Mouse (Mus musculus): ENCODE measurements around the gene Pelo. TPM values are rescaled to one million over a fixed set of nuclear protein-coding genes. Genes with fewer than 3 reads are reported as not detected.

Gene Pelo
- polyA plus RNA-seq, 1 experiment from 2014 or later, result 3.6 TPM

- Histone ChIP-seq H3K9ac (no peak overlapping the region), H3K4me3 (replicated peaks) (no peak overlapping the region), H3K27me3 (no peaks in the 10 kb centered on the region), H3K9me3 (peaks cover 4% of the 10 kb centered on the region; the same call in 1 of the 2 replicates), H3K4me2 (no peak overlapping the region), H3K27ac (no peak overlapping the region), H3K4me1 (peaks cover 19% of the 10 kb centered on the region), H3K36me3 (replicated peaks) (peaks cover 18% of the 10 kb centered on the region)
- 75% methylated on average over 3 of the region's 3 CpGs for WGBS
- ATAC-seq (ENCODE audit: low FRiP score), result no peak
Observed at GRCm38 (mm10) chr13:115091511-115091910, 1.5 kb upstream of the Pelo start.

DNA sequence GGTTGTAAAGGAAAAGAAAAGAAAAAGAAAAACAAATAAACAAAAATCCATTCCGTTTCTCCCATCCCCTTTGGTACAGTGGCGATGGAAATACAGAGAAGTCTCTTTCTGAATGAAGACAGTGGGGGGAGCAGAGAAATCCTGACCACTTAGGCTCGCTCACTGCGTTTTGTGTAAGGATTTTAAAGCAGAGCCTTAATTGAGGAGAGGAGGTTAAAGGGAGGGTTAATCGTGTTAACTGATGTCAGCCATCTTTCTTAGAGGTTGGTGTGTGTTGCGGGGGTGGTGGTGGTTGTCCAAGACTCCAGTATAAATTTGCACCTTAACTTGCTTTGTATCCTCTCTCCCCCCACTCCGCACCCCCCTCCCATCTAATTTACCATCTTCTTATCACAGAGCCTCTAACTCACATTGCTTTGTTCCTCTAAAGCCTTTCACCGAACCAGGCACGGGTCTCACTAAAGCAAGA lies 1.0 kb upstream of the Pelo start:
- Histone ChIP-seq H3K4me3 (replicated peaks) (peak overlapping the region; percentile 72), H3K9ac (no peak overlapping the region), H3K4me2 (peak overlapping the region; percentile 90), H3K9me3 (peaks cover 4% of the 10 kb centered on the region; the same call in 1 of the 2 replicates), H3K27me3 (no peaks in the 10 kb centered on the region), H3K4me1 (peaks cover 19% of the 10 kb centered on the region), H3K27ac (no peak overlapping the region; the same call in 1 of the 2 replicates), H3K36me3 (replicated peaks) (peaks cover 19% of the 10 kb centered on the region)
- no peak for ATAC-seq (ENCODE audit: low FRiP score)
- 47% methylated on average over 9 of the region's 9 CpGs for WGBS

DNA sequence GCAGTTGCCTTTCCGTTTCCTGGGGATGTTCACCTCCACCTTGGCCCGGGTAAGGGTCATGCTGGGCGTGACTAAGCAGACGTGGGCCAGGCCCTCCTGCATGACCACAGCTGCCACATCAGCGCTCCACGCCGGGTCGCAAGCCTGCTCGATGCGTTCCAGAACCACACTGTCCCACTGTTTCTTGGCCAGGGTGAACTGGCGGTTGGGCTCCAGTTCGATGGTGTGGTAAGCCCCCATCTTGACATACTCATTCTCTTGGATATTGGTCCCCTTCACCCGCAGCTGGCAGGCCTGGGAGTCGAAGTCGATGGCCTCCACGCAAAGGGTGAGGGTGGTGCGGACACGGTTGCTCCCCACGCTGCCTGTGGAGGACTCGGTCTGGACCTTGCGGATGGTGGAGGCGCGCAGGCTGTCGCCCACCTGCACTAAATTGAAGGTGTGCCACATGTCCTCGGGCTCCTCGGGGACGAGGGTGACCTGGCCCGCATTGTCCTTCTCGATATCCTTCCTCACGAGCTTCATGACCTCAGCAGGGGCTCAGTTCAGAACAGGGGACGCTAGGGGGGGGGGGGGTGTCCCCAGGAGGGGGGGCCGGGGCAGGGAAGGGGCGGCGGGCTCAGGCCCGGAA lies 476 bp downstream of the Pelo start:
- Histone ChIP-seq H3K4me3 (replicated peaks) (peak overlapping the region; percentile 72), H3K36me3 (replicated peaks) (peaks cover 19% of the 10 kb centered on the region), H3K9ac (peak overlapping the region; percentile 85), H3K27ac (peak overlapping the region; percentile 54), H3K4me1 (peaks cover 19% of the 10 kb centered on the region), H3K27me3 (no peaks in the 10 kb centered on the region), H3K9me3 (peaks cover 4% of the 10 kb centered on the region; the same call in 1 of the 2 replicates), H3K4me2 (peak overlapping the region; percentile 90)
- 10% methylated on average over 35 of the region's 35 CpGs for WGBS
- ATAC-seq (ENCODE audit: low FRiP score), result peak; percentile 59

DNA sequence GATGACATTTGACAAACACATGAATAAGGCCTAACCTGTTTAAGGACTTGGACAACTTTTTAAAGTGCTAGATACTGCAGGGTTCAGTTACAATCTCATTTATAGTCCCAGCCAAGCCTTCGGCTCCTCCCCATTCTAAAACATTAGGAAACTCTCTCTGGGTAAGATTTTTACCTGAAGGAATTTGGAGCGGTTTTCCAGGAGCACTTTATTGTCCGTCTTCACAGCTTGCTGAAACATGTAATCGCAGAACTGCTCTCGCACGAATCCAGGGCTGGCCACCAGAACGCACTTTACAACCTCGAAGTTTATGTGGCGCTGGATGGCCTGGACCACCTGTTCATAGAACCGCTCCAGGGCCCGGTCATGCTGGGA lies 979 bp downstream of the Pelo start:
- Histone ChIP-seq H3K27ac (no peak overlapping the region), H3K4me1 (peaks cover 19% of the 10 kb centered on the region), H3K9me3 (peaks cover 4% of the 10 kb centered on the region; the same call in 1 of the 2 replicates), H3K4me3 (replicated peaks) (peak overlapping the region; percentile 72), H3K9ac (peak overlapping the region; percentile 85), H3K27me3 (no peaks in the 10 kb centered on the region), H3K4me2 (peak overlapping the region; percentile 90), H3K36me3 (replicated peaks) (peaks cover 19% of the 10 kb centered on the region)
- 75% methylated on average over 11 of the region's 11 CpGs for WGBS
- ATAC-seq (ENCODE audit: low FRiP score), result no peak

GRCm38 (mm10) chr13:115085974-115086373 lies 4.0 kb downstream of the Pelo start:
- ATAC-seq (ENCODE audit: low FRiP score), result no peak
- no peak overlapping the region for H3K27ac ChIP-seq
- no peak overlapping the region for H3K9ac ChIP-seq
- H3K4me1 ChIP-seq, result peaks cover 19% of the 10 kb centered on the region
- H3K36me3 ChIP-seq (replicated peaks), result peaks cover 19% of the 10 kb centered on the region
- WGBS, result 95% methylated on average over 6 of the region's 6 CpGs
- no peak overlapping the region for H3K4me3 ChIP-seq (replicated peaks)
- peaks cover 4% of the 10 kb centered on the region; the same call in 1 of the 2 replicates for H3K9me3 ChIP-seq
- no peaks in the 10 kb centered on the region for H3K27me3 ChIP-seq
- H3K4me2 ChIP-seq, result no peak overlapping the region

DNA sequence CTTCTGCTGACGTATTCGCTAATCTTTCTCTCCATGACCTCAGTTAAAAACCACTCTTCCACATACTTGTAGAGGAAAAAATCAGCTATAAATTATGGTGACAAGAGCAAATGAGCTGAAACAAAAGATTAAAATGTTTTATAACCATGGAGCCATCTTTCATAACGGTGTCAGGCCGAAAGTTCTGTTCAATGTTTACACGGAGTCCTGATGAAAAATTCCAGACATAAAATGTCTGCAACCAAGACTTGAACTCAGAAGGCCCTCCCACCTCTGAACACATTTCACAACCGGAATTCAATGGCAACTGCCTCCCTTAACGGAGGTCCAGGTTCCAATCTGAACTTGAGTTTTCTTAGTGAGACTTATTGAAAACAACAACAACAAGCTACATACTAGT lies 7.6 kb downstream of the Pelo start:
- Histone ChIP-seq H3K27me3 (no peaks in the 10 kb centered on the region), H3K36me3 (replicated peaks) (peaks cover 6% of the 10 kb centered on the region; the same call in 1 of the 2 replicates), H3K4me3 (replicated peaks) (no peak overlapping the region), H3K4me2 (no peak overlapping the region), H3K9ac (no peak overlapping the region), H3K9me3 (no peaks in the 10 kb centered on the region), H3K4me1 (peaks cover 2% of the 10 kb centered on the region; the same call in 1 of the 2 replicates), H3K27ac (no peak overlapping the region)
- 90% methylated on average over 7 of the region's 7 CpGs for WGBS
- no peak for ATAC-seq (ENCODE audit: low FRiP score)

GRCm38 (mm10) chr13:115079996-115080585 lies 9.9 kb downstream of the Pelo start:
- H3K27me3 ChIP-seq, result no peaks in the 10 kb centered on the region
- WGBS, result 90% methylated on average over 3 of the region's 3 CpGs

DNA sequence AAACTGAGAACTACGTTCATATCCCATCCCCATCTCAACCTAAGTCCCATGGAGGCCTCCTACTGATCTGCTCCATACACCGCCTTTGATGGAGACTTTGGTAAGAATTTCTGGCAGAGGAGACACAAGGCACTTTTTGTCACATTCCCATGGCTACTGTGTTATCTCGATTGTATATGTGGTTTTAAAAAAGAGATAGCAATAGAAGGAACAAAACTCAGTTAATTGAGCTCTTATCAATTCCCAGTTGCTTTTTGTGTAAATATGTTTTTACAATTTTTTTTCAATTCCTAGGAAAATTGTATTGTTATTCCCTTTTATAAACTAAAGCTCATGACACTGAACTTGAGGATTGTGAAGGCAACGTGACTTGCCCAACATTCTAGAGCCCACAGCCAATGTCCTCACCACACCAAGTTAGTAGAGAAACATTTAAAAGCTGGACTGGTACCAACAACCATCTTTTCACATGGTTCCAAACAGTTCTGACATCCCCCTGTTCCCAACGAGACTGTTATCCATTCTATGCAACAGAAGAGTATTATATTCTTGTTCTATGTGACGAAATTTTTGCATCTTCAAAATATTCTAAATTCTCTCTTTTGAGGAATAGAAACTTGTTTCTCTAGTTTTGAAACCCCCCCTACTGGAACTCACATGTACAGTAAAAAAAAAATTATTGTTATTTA lies 10.8 kb downstream of the Pelo start:
- H3K4me3 ChIP-seq (replicated peaks), result no peak overlapping the region
- H3K9ac ChIP-seq, result no peak overlapping the region
- H3K4me1 ChIP-seq, result no peaks in the 10 kb centered on the region
- ATAC-seq (ENCODE audit: low FRiP score), result no peak
- no peaks in the 10 kb centered on the region for H3K36me3 ChIP-seq (replicated peaks)
- H3K27ac ChIP-seq, result no peak overlapping the region
- H3K9me3 ChIP-seq, result no peaks in the 10 kb centered on the region
- 89% methylated on average over 6 of the region's 6 CpGs for WGBS
- H3K27me3 ChIP-seq, result no peaks in the 10 kb centered on the region
- no peak overlapping the region for H3K4me2 ChIP-seq

More at GRCm38 (mm10) chr13:115079996-115080585, 9.9 kb downstream of the Pelo start:
- Histone ChIP-seq H3K36me3 (replicated peaks) (no peaks in the 10 kb centered on the region), H3K9ac (no peak overlapping the region), H3K27ac (no peak overlapping the region), H3K4me1 (no peaks in the 10 kb centered on the region), H3K4me2 (no peak overlapping the region), H3K4me3 (replicated peaks) (no peak overlapping the region), H3K9me3 (no peaks in the 10 kb centered on the region)
- ATAC-seq (ENCODE audit: low FRiP score), result no peak

DNA sequence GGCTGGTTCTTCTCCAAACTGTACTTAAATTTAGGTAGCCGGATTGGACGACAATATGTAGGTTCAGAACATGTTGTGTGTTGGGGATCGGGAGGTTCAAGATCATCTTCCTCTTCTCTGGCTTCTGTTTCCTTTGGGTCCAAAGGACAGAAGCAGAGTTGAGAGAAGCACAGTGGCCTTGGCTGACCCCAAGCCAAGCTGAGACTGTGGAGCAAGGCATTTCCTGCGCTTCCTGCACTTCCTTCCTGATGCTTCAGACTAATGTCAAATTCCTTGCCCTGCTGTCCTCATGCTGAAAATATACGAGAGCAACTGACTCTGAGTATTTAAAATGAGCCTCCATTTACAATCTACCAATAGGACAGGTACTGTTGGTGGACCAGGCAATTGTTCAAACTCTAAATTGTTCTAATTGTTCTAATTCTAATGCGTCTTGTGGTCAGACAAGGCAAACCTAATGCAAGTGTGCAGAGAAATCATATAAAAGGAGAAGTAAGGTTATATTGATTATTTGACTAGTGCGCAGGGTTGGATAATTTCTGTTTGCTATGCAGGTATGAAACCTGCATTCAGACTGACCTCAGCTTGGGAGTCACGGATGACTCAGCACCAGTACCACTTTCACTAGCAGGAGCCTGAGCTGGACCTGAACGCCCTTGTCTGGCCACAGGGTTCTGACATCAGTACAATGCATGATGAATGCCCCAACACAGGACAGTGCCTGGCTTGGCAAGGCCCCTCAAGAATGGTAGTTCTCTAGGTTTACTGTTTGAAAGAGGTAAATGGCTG lies 12.4 kb downstream of the Pelo start:
- ATAC-seq (ENCODE audit: low FRiP score), result no peak
- Histone ChIP-seq H3K4me2 (no peak overlapping the region), H3K9ac (no peak overlapping the region), H3K27ac (no peak overlapping the region), H3K36me3 (replicated peaks) (no peaks in the 10 kb centered on the region), H3K4me3 (replicated peaks) (no peak overlapping the region), H3K27me3 (no peaks in the 10 kb centered on the region), H3K9me3 (no peaks in the 10 kb centered on the region), H3K4me1 (no peaks in the 10 kb centered on the region)
- WGBS, result 90% methylated on average over 9 of the region's 9 CpGs

DNA sequence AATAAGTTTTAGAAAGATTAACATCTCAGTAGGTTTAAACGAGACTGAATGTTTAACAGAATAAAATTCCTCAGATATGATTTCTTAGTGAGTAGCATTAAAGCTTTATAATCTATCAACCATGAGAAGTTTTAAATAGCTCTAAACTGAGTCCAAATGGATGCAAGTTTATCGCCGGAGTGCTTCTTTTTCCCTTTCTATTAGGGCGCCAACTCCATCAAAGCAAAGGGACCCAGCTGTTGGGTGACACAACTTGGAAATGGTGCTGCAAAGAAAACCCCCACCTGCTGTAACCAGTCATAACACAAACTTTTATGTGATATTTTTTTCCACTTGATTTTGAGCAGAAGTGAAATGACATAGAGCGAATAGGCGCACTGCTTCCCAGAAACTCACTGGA lies 17.6 kb downstream of the Pelo start:
- H3K4me1 ChIP-seq, result no peaks in the 10 kb centered on the region
- no peak overlapping the region for H3K4me2 ChIP-seq
- H3K27me3 ChIP-seq, result no peaks in the 10 kb centered on the region
- no peak overlapping the region for H3K9ac ChIP-seq
- no peak for ATAC-seq (ENCODE audit: low FRiP score)
- H3K36me3 ChIP-seq (replicated peaks), result no peaks in the 10 kb centered on the region
- no peak overlapping the region for H3K27ac ChIP-seq
- H3K9me3 ChIP-seq, result no peaks in the 10 kb centered on the region
- WGBS, result 95% methylated on average over 6 of the region's 6 CpGs
- H3K4me3 ChIP-seq (replicated peaks), result no peak overlapping the region

DNA sequence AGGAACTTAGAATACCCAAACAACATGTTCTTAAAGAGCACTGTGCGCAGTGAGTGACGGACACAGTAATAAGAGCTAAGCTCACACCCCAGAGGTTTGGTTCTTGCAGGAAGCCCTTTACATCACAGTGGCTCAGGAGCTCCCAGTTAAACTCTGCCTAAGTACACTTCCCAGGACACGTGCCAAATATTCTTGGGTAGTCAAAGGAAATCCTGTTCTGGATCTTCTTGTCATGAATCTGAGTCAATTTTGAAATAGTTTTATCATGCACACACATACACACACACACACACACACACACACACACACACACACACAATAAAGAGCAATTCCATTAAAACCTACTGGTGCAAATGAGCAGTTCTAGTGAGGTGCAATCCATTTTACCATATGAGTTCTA lies 18.6 kb downstream of the Pelo start:
- H3K4me2 ChIP-seq, result no peak overlapping the region
- WGBS, result 83% methylated on average over 3 of the region's 3 CpGs
- no peaks in the 10 kb centered on the region for H3K27me3 ChIP-seq
- H3K9ac ChIP-seq, result no peak overlapping the region
- H3K9me3 ChIP-seq, result no peaks in the 10 kb centered on the region
- no peak overlapping the region for H3K27ac ChIP-seq
- no peak overlapping the region for H3K4me3 ChIP-seq (replicated peaks)
- H3K4me1 ChIP-seq, result no peaks in the 10 kb centered on the region
- ATAC-seq (ENCODE audit: low FRiP score), result no peak
- H3K36me3 ChIP-seq (replicated peaks), result no peaks in the 10 kb centered on the region

DNA sequence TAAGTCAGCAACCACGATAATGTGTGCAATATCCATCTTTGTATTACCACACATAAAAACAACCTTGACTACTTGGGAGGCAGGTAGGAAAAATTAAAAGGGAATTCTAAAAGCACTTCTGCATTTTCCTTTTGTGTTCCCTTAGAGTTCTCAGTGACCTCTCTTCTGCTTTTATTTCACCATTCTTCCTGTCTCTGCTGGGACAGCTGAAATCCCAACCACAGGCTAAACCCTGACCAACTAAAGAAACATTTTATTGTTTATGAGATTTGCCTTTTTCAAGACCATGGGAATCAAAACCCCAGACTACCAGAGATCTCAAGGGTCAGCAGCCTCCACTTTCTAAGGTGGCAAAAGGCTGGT lies 22.0 kb downstream of the Pelo start:
- no peak overlapping the region for H3K9ac ChIP-seq
- H3K4me2 ChIP-seq, result no peak overlapping the region
- no peak overlapping the region for H3K4me3 ChIP-seq (replicated peaks)
- WGBS, result 91% methylated on average over 1 of the region's 1 CpGs
- H3K9me3 ChIP-seq, result no peaks in the 10 kb centered on the region
- H3K4me1 ChIP-seq, result no peaks in the 10 kb centered on the region
- H3K27me3 ChIP-seq, result no peaks in the 10 kb centered on the region
- no peak for ATAC-seq (ENCODE audit: low FRiP score)
- H3K36me3 ChIP-seq (replicated peaks), result no peaks in the 10 kb centered on the region
- H3K27ac ChIP-seq, result no peak overlapping the region

All from forebrain, embryonic 12.5 days (tissue).